Mouse (Mus musculus) liver, adult (tissue): ENCODE measurements around the gene Arhgef38.

Experiments used
- GATA4 ChIP-seq: IDR thresholded peaks from 2 replicates; pipeline ENCODE4 v1.6.1; 2014; ENCODE audit warnings: mild to moderate bottlenecking, low read length; ENCODE audit not compliant: insufficient replicate concordance

The Arhgef38 gene

GRCm38 (mm10) chr3:133090247-133091120 is 144.3 kb downstream of the Arhgef38 start:
- no peak for TF ChIP-seq GATA4

DNA sequence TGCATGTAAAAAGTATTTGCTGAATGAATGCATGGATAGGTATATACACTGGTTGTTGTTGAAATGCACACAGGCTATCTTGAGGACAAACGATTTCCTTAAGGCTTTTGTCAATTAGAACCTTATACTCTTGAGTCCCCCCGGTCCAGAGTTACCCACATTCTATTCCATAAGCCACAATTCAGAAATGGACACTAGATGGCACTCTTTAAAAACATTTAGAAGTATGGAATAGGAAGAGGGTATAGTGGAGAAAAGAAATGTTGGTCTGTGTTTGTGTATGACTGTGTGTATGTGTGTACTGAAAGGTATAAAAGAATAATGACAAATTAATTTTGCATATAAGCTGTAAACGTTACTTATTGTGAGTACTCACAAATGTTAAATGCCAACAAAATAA is 148.9 kb downstream of the Arhgef38 start:
- no peak for TF ChIP-seq GATA4

- no peak for TF ChIP-seq GATA4
Observed at GRCm38 (mm10) chr3:133082736-133083135, 152.0 kb downstream of the Arhgef38 start.

- TF ChIP-seq GATA4: no peak
Observed at GRCm38 (mm10) chr3:133075560-133075959, 159.2 kb downstream of the Arhgef38 start.
